Mouse (Mus musculus) liver, adult 2 months (tissue): Measurements from ENCODE around the gene Tsc1.

Experiments used
- CTCF ChIP-seq: fragments of 200-500 bp; IDR thresholded peaks from 2 replicates; pipeline ENCODE4 v1.5.1; 2011; ENCODE audit warnings: low read depth, low read length, control low read depth
- POLR2A ChIP-seq: fragments of 200-500 bp; IDR thresholded peaks from 2 replicates; pipeline ENCODE4 v1.6.1; 2011; ENCODE audit warnings: low read length, control low read depth; ENCODE audit not compliant: insufficient read depth; ENCODE audit errors: extremely low read depth

GRCm38 (mm10) chr2:28633136-28633535 lies 7.9 kb upstream of the Tsc1 start:
- no peak for TF ChIP-seq CTCF
- TF ChIP-seq POLR2A, result no peak
